Mouse (Mus musculus) olfactory bulb, adult 2 months (tissue): Measurements from ENCODE around the gene Bpifa5.

Source experiments
- CTCF ChIP-seq: fragments of 200-500 bp; IDR thresholded peaks from 2 replicates; pipeline ENCODE4 v1.5.1; 2012; ENCODE audit warnings: low read depth, mild to moderate bottlenecking, low read length, moderate library complexity; ENCODE audit not compliant: insufficient read depth
- POLR2A ChIP-seq: fragments of 200-500 bp; IDR thresholded peaks from 2 replicates; pipeline ENCODE4 v1.6.1; 2012; ENCODE audit warnings: mild to moderate bottlenecking, low read depth, low read length, moderate library complexity; ENCODE audit not compliant: insufficient read depth

DNA sequence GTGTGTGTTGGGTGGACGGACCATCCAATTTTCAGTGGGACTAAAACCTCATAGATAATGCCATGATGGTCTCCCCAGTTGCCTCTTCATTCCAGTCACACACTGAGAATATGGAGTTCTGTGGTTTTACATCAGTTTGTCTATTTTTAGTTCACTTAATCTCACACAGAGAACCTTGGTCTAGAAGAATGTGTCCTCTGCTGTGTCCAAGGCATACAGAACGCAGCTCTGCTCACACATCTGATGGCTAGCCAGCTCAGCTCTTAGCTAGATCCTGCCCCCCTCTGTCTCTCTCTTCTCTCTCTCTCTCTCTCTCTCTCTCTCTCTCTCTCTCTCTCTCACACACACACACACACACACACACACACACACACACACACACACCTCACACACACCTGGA, 29.7 kb downstream of the Bpifa5 start:
- TF ChIP-seq CTCF = no peak
- TF ChIP-seq POLR2A = no peak
